Mouse (Mus musculus) megakaryocyte, embryonic 14.5 days (primary cell): ENCODE measurements around the gene Asic5. TPM values are rescaled to one million over a fixed set of nuclear protein-coding genes. Genes with fewer than 3 reads are reported as not detected.
A peak's percentile ranks its signal among the peaks of the same experiment; 100 is the strongest.

Experiments used
- H3K27me3 ChIP-seq: replicated peaks from 2 replicates; pipeline ENCODE3; 2012; ENCODE audit warnings: inconsistent platforms
- H3K36me3 ChIP-seq: replicated peaks from 2 replicates; pipeline ENCODE3; 2012; ENCODE audit warnings: low read length, inconsistent platforms, mixed read lengths
- H3K4me1 ChIP-seq: 2 replicates; pipeline ENCODE4 v1.6.1; 2012; ENCODE audit warnings: inconsistent platforms
- H3K4me3 ChIP-seq: replicated peaks from 2 replicates; pipeline ENCODE3; 2012; ENCODE audit warnings: moderate library complexity, mild to moderate bottlenecking, inconsistent platforms
- H3K9me3 ChIP-seq: 2 replicates; pipeline ENCODE4 v1.6.1; 2012; ENCODE audit warnings: inconsistent platforms
- FLI1 ChIP-seq: IDR thresholded peaks from 2 replicates; pipeline ENCODE4 v1.6.1; 2012; ENCODE audit warnings: low read length, inconsistent platforms, mixed read lengths
- GATA1 ChIP-seq: IDR thresholded peaks from 3 replicates; pipeline ENCODE4 v1.6.1; 2012; ENCODE audit warnings: mixed read lengths, low read length, inconsistent platforms, borderline replicate concordance
- polyA plus RNA-seq: library from polyadenylated mRNA; stranded (reverse); fragments of >175 nt; gene quantifications from 2 replicates; pipeline ENCODE4 v1.2.3, GENCODE M21; 2012; ENCODE audit warnings: low replicate concordance; ENCODE audit not compliant: insufficient read depth

The Asic5 gene
- polyA plus RNA-seq, 1 experiment = not detected

- Histone ChIP-seq H3K36me3 (no peaks in the 10 kb centered on the region), H3K4me3 (no peak overlapping the region), H3K4me1 (peaks cover 4% of the 10 kb centered on the region), H3K27me3 (no peaks in the 10 kb centered on the region), H3K9me3 (no peaks in the 10 kb centered on the region)
- TF ChIP-seq FLI1 (no peak), GATA1 (no peak)
These were observed 17.5 kb upstream of the Asic5 start for GRCm38 (mm10) chr3:81964596-81964995.

- Histone ChIP-seq H3K36me3 (no peaks in the 10 kb centered on the region), H3K4me1 (peaks cover 15% of the 10 kb centered on the region), H3K27me3 (peaks cover 2% of the 10 kb centered on the region), H3K4me3 (no peak overlapping the region), H3K9me3 (no peaks in the 10 kb centered on the region)
- TF ChIP-seq FLI1 (no peak), GATA1 (no peak)
These were observed 6.5 kb upstream of the Asic5 start for GRCm38 (mm10) chr3:81975607-81976006.

- H3K27me3 ChIP-seq = no peaks in the 10 kb centered on the region
- H3K4me1 ChIP-seq = peaks cover 15% of the 10 kb centered on the region
- H3K9me3 ChIP-seq = no peaks in the 10 kb centered on the region
- H3K4me3 ChIP-seq = no peak within 1 kb of the TSS
- no peak for TF ChIP-seq FLI1
- no peak for TF ChIP-seq GATA1
- no peaks in the 10 kb centered on the region for H3K36me3 ChIP-seq
These were observed 6.0 kb upstream of the Asic5 start, which contains the start of gene Tdo2 for GRCm38 (mm10) chr3:81976102-81976501. Gene Tdo2, minus strand, starts transcription at chr3:81976202.

- H3K4me1 ChIP-seq = peaks cover 5% of the 10 kb centered on the region; the same call in 1 of the 2 replicates
- no peak overlapping the region for H3K4me3 ChIP-seq
- TF ChIP-seq GATA1 (no peak), FLI1 (no peak)
- H3K27me3 ChIP-seq = no peaks in the 10 kb centered on the region
- H3K9me3 ChIP-seq = no peaks in the 10 kb centered on the region
- no peaks in the 10 kb centered on the region for H3K36me3 ChIP-seq
These were observed 514 bp upstream of the Asic5 start for GRCm38 (mm10) chr3:81981576-81981975.

GRCm38 (mm10) chr3:81983120-81983895, 1.2 kb downstream of the Asic5 start:
- Histone ChIP-seq H3K9me3 (0 out of 2 replicates have a peak, but pooled peaks cover under 1% of the 10 kb centered on the region), H3K36me3 (peaks cover 2% of the 10 kb centered on the region), H3K4me1 (peaks cover 13% of the 10 kb centered on the region; the same call in 1 of the 2 replicates), H3K4me3 (no peak overlapping the region), H3K27me3 (no peaks in the 10 kb centered on the region)
- no peak for TF ChIP-seq GATA1
- TF ChIP-seq FLI1 = no peak

DNA sequence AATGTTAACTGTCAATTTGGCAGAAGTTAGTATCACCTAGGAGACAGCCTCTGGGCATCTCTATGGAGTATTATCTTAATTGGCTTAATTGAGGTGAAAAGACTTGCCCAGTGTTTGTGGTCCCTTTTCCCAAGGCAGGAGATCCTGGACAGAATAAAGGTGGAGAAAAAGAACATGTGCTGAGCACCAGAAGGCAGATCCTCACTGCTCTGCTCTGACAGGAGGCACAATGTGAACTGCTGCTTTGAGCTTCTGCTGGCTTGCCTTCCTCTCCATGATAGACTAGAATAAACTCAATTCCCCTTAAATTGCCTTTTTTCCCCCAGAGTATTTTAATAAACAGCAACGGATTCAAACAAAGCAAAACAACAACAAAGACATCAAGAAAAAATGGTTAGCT, 3.0 kb downstream of the Asic5 start:
- no peak overlapping the region for H3K4me3 ChIP-seq
- H3K4me1 ChIP-seq = peaks cover 30% of the 10 kb centered on the region
- TF ChIP-seq FLI1 (no peak), GATA1 (no peak)
- peaks cover 3% of the 10 kb centered on the region; the same call in 1 of the 2 replicates for H3K9me3 ChIP-seq
- H3K27me3 ChIP-seq = no peaks in the 10 kb centered on the region
- H3K36me3 ChIP-seq = peaks cover 3% of the 10 kb centered on the region

GRCm38 (mm10) chr3:81986103-81986502, 4.0 kb downstream of the Asic5 start:
- TF ChIP-seq GATA1 = no peak
- TF ChIP-seq FLI1 = no peak
- no peaks in the 10 kb centered on the region for H3K27me3 ChIP-seq
- peaks cover 3% of the 10 kb centered on the region for H3K36me3 ChIP-seq
- H3K4me3 ChIP-seq = no peak overlapping the region
- H3K4me1 ChIP-seq = peaks cover 37% of the 10 kb centered on the region
- H3K9me3 ChIP-seq = peaks cover 3% of the 10 kb centered on the region; the same call in 1 of the 2 replicates

- TF ChIP-seq FLI1 (no peak), GATA1 (no peak)
- Histone ChIP-seq H3K27me3 (no peaks in the 10 kb centered on the region), H3K4me3 (no peak overlapping the region), H3K4me1 (peaks cover 37% of the 10 kb centered on the region), H3K36me3 (peaks cover 3% of the 10 kb centered on the region), H3K9me3 (peaks cover 3% of the 10 kb centered on the region; the same call in 1 of the 2 replicates)
These were observed 5.5 kb downstream of the Asic5 start for GRCm38 (mm10) chr3:81987628-81988027.

DNA sequence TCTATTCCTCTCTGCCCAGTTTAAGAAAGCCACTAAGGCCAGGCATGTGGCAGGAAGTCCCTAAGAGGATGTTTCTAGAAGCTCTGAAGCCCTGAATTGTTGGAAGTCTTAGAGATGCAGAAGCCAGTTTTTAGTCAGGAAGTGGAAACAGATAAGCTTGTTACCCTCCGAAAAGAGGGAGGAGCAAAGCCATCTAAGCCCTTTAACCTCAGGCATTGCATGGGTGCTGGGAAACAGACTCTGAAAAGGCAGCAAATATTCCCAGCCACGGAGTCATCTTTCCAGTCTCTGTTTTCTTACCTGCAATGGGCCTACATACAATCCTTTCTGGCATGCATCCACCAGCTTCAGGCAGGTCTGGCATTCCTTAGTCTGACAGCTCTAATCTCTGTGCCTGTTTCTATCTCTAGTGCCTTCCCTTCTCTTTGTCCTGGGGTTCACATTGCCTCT, 7.6 kb downstream of the Asic5 start:
- H3K4me1 ChIP-seq = peaks cover 38% of the 10 kb centered on the region
- H3K4me3 ChIP-seq = peak overlapping the region; percentile 1
- TF ChIP-seq GATA1 (no peak), FLI1 (no peak)
- H3K27me3 ChIP-seq = no peaks in the 10 kb centered on the region
- peaks cover 3% of the 10 kb centered on the region for H3K36me3 ChIP-seq
- H3K9me3 ChIP-seq = peaks cover 3% of the 10 kb centered on the region; the same call in 1 of the 2 replicates

GRCm38 (mm10) chr3:81990531-81990930, 8.4 kb downstream of the Asic5 start:
- no peak overlapping the region for H3K4me3 ChIP-seq
- H3K9me3 ChIP-seq = peaks cover 3% of the 10 kb centered on the region; the same call in 1 of the 2 replicates
- H3K4me1 ChIP-seq = peaks cover 41% of the 10 kb centered on the region

More at GRCm38 (mm10) chr3:81990531-81990930, 8.4 kb downstream of the Asic5 start:
- Histone ChIP-seq H3K36me3 (peaks cover 3% of the 10 kb centered on the region), H3K27me3 (no peaks in the 10 kb centered on the region)
- no peak for TF ChIP-seq GATA1
- TF ChIP-seq FLI1 = no peak
